Mouse (Mus musculus): ENCODE measurements around the gene Olfr996. TPM values are rescaled to one million over a fixed set of nuclear protein-coding genes. Genes with fewer than 3 reads are reported as not detected.
"Not testable (repeated sequence)": the region's sequence is repeated elsewhere in the genome, so short reads cannot be mapped to it uniquely, and the experiment has no call there.

The Olfr996 gene
- total RNA-seq (2021): not detected
- long read RNA-seq, experiment 1: 0 reads
- long read RNA-seq, experiment 2: 0 reads

DNA sequence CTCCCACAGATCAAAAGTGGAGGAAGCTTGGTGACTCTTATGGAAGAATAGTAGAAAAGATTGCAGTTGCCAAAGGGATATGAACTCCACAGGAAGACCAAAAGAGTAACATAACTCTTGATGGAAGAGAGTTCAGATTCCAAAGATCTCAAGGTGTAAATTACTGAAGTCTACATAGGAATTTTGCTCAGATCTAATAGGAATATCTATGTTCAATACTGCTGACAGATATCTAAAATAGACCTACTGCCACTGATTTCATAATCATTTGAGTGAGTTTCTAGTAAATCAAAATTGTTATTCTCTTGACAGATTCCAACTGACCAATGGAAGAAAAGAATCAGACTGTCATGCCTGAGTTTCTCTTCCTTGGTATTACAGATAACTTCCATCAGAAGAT is at the start of gene Olfr996:
Gene Olfr996, plus strand, starts transcription at position 301 of the 400 bp plus-strand sequence.
- no peak for DNase-seq
- intact Hi-C loops (cut with DNase I): no loop called here

GRCm38 (mm10) chr2:85532082-85532778 is 46.8 kb upstream of the Olfr996 start:
- no peak for DNase-seq
- intact Hi-C loops (cut with DNase I): no loop called here

- intact Hi-C loops (cut with DNase I): no loop called here
- DNase-seq: no peak
Measured at GRCm38 (mm10) chr2:85533934-85534333, 45.1 kb upstream of the Olfr996 start.

- intact Hi-C loops (cut with DNase I): no loop called here
- no peak for DNase-seq
Measured at GRCm38 (mm10) chr2:85554806-85555205, 24.2 kb upstream of the Olfr996 start.

DNA sequence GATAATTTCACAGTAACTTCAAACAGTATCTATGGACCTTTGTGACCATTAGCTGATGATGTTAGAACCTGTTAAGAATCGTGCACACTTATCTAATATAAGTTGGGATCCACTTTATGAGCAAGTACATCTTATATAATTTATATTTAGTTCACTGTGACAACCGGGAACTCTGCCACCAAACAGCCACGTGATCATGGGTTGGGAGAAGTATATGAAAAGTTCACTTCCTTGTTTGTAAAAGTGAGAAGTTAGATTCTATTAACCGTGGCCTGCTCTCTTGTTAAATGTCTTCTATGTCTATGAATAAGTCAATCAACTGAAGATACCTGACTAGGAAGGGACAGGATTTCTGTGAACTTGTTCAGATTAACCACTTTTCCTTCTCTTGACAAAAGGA is 18.8 kb upstream of the Olfr996 start:
- intact Hi-C loops (cut with DNase I): loop anchor here (5.0 kb wide), 2 partner anchors 313 to 438 kb away; no protein-coding TSS in a partner anchor
- DNase-seq: no peak

- no peak for DNase-seq
- intact Hi-C loops (cut with DNase I): loop anchor here (5.0 kb wide), 2 partner anchors 314 to 439 kb away; no protein-coding TSS in a partner anchor
Measured at GRCm38 (mm10) chr2:85561187-85561586, 17.8 kb upstream of the Olfr996 start.

- intact Hi-C loops (cut with DNase I); DNase-seq: not testable (repeated sequence)
Measured at GRCm38 (mm10) chr2:85588648-85589047, 9.6 kb downstream of the Olfr996 start, which contains the start of gene Olfr998. Gene Olfr998 (plus strand): TSS chr2:85588948.

- intact Hi-C loops (cut with DNase I): no loop called here
- DNase-seq: no peak
Measured at GRCm38 (mm10) chr2:85611803-85612202, 32.8 kb downstream of the Olfr996 start, which contains the start of gene Olfr1000. Gene Olfr1000 (minus strand): TSS chr2:85611903.

Other genes with a start within 250 kb of the Olfr996 start
- not detected for gene Olfr987, start 239.9 kb upstream of the Olfr996 start, total RNA-seq (2021)
- not detected for gene Olfr988, start 216.0 kb upstream of the Olfr996 start, total RNA-seq (2021)
- not detected for gene Olfr992, start 169.7 kb upstream of the Olfr996 start, total RNA-seq (2021)
- not detected for gene Olfr993, start 164.3 kb upstream of the Olfr996 start, total RNA-seq (2021)
- not detected for gene Olfr994, start 142.8 kb upstream of the Olfr996 start, total RNA-seq (2021)
- gene Olfr995, start 135.6 kb upstream of the Olfr996 start, total RNA-seq (2021): not detected
- not detected for gene 4833423E24Rik, start 60.2 kb upstream of the Olfr996 start, total RNA-seq (2021)
- gene Olfr998, start 9.7 kb downstream of the Olfr996 start, total RNA-seq (2021): not detected
- gene Olfr1000, start 32.7 kb downstream of the Olfr996 start, total RNA-seq (2021): not detected
- gene Olfr1002, start 71.5 kb downstream of the Olfr996 start, total RNA-seq (2021): not detected
- gene Olfr154, start 85.2 kb downstream of the Olfr996 start, total RNA-seq (2021): not detected
- not detected for gene Olfr1006, start 99.6 kb downstream of the Olfr996 start, total RNA-seq (2021)
- gene Olfr1008, start 110.2 kb downstream of the Olfr996 start, total RNA-seq (2021): not detected
- not detected for gene Olfr1009, start 136.2 kb downstream of the Olfr996 start, total RNA-seq (2021)
- gene Olfr1012, start 183.6 kb downstream of the Olfr996 start, total RNA-seq (2021): not detected
- gene Olfr1013, start 187.9 kb downstream of the Olfr996 start, total RNA-seq (2021): not detected
- gene Olfr1014, start 193.5 kb downstream of the Olfr996 start, total RNA-seq (2021): not detected
- not detected for gene Olfr1015, start 202.8 kb downstream of the Olfr996 start, total RNA-seq (2021)
- not detected for gene Olfr1016, start 223.3 kb downstream of the Olfr996 start, total RNA-seq (2021)
- not detected for gene Olfr1018, start 239.3 kb downstream of the Olfr996 start, total RNA-seq (2021)